Mouse (Mus musculus): Measurements from ENCODE around the gene Xirp1.

DNA sequence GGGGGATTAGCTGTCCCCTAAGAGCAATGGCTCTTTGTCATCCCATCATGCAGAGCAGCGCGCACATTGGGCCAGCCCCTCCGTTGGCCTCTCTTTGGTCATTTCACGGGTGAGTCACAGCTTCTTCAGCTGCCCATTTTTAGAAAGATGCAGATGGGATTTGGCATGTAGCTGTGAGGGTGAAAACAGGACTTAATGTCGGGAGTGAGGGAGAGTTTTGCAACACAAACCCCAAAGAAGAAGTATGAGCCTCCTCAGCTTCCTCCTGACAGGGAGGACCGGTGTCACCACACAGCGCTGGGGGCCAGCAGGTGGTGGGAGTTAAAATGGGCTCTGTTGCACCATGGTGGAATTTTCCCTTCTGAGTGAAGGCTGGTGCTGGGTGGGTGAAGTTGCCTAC is 19.7 kb upstream of the Xirp1 start:
- no peak for TF ChIP-seq CTCF (IDR thresholded peaks at IDR 0.05; ENCODE audit: low read depth)
- TF ChIP-seq EP300 (IDR thresholded peaks at IDR 0.05; ENCODE audit: low read depth), result no peak
